Mouse (Mus musculus): ENCODE measurements around the gene Akap10.

DNA sequence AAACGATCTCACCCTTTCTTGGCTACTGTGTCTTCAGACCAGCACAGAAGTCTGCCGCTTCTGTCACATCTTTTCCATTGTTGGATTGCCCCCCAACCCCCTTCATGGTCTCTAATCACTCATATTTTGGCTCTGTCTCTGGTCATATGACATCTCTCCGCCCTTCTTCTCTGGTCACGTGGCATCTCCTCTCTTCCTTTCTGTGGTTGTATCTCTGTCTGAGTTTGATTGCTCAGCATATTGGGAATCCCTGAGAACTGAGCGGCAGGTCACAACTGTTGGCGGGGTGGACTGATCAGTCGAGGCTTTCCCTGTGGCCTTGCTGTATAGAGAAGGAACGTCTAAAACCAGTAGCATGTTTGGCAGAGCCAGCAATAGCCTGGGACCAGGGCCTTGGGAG is 37.0 kb upstream of the Akap10 start:
- no peak for TF ChIP-seq CTCF (IDR thresholded peaks at IDR 0.05; ENCODE audit: low read depth, low read length)
- TF ChIP-seq POLR2AphosphoS5 (IDR thresholded peaks at IDR 0.05; ENCODE audit: insufficient replicate concordance, low read depth, low read length), result no peak
- TF ChIP-seq GATA1 (IDR thresholded peaks at IDR 0.05; ENCODE audit: borderline replicate concordance, low read length), result no peak
- no peak for TF ChIP-seq TAL1 (conservative IDR thresholded peaks at IDR 0.05; ENCODE audit: low read depth, low read length)

All from G1E (cell line).